Mouse (Mus musculus) liver, postnatal 0 days (tissue): ENCODE results near the gene Podnl1.

Experiments used
- CTCF ChIP-seq: sonication (generic); IDR thresholded peaks from 2 replicates; pipeline ENCODE4 v1.5.1; 2016; ENCODE audit warnings: antibody characterized with exemption, low read depth
- EP300 ChIP-seq: IDR thresholded peaks from 2 replicates; pipeline ENCODE4 v1.6.1; 2016; ENCODE audit warnings: antibody characterized with exemption, low read depth, mild to moderate bottlenecking

GRCm38 (mm10) chr8:84170096-84170495, 44.3 kb downstream of the Podnl1 start:
- TF ChIP-seq CTCF: no peak
- no peak for TF ChIP-seq EP300
